9 mouse cellular contexts compared by ENCODE assay signal in the genomic region with DNA sequence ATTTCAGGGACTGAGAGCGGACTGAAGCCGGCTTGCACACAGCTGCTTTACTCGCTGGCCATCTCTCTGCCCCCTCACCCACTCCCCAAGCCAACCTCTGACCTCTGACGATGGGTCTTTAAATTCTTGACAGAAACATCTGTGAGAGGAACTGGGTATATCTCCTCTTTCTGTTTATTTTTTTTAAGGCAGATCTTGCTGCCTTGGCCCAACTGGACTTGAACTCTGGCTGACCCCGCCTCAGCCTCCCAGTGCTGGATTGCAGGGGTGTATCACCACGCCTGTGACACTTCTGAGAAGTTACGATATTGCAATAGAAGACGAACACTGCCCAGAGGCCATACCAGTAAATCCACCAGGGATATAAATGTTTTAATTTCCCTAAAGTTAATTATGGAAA. TPM values are rescaled to one million over a fixed set of nuclear protein-coding genes. Genes with fewer than 3 reads are reported as not detected.
DNase-seq lines count a peak whose midpoint lies in the region; ATAC-seq lines count a peak whose summit lies in the region.
"Had no signal": no experiment of that assay in that cellular context is flagged by ENCODE, and none has a peak within 500 bp of the region (broad histone marks: within the 10 kb centered on the region; RNA-seq: fewer than 3 reads in every experiment).

No protein-coding gene starts in this region.

- no peak overlapping the region for H3K9ac ChIP-seq in midbrain, embryonic 11.5 days (ENCODE audit: low read length)
- H3K9ac ChIP-seq in midbrain, embryonic 15.5 days, result no peak overlapping the region
- H3K9ac ChIP-seq: heart, embryonic 13.5 days; limb, embryonic 13.5 days had no signal

- no peak overlapping the region for H3K27ac ChIP-seq in midbrain, embryonic 11.5 days (ENCODE audit: low read depth, low read length)
- no peak overlapping the region for H3K27ac ChIP-seq in midbrain, embryonic 15.5 days
- H3K27ac ChIP-seq: heart, embryonic 13.5 days; limb, embryonic 13.5 days had no signal

- H3K4me2 ChIP-seq in midbrain, embryonic 11.5 days, result no peak overlapping the region
- H3K4me2 ChIP-seq in midbrain, embryonic 15.5 days, result no peak overlapping the region
- H3K4me2 ChIP-seq: limb, embryonic 13.5 days had no signal

- intact Hi-C loops in gastrocnemius, postnatal 14 days (cut with DNase I; ENCODE audit: low total_unique reads), result loop anchor here (10.0 kb wide), 1 partner anchor 85 kb away; no protein-coding TSS in a partner anchor
- intact Hi-C loops in left cerebral cortex, postnatal 4 days (cut with DNase I), result no loop called here

- no peak overlapping the region for H3K4me3 ChIP-seq in midbrain, embryonic 11.5 days (ENCODE audit: low read depth, low read length)
- no peak overlapping the region for H3K4me3 ChIP-seq in midbrain, embryonic 15.5 days
- H3K4me3 ChIP-seq: limb, embryonic 13.5 days had no signal

- no peaks in the 10 kb centered on the region for H3K9me3 ChIP-seq in midbrain, embryonic 11.5 days (ENCODE audit: control insufficient read depth, low read length)
- H3K9me3 ChIP-seq in midbrain, embryonic 15.5 days, result no peaks in the 10 kb centered on the region
- H3K9me3 ChIP-seq: heart, embryonic 13.5 days; limb, embryonic 13.5 days had no signal

- peak; percentile 78 for DNase-seq in midbrain, embryonic 11.5 days (ENCODE audit: low spot score, missing footprints)
- DNase-seq in gastrocnemius, postnatal 14 days, result peak; percentile 70
- DNase-seq in kidney, postnatal 36 days, result peak; percentile 31 to 40
- peak; percentile 32 for DNase-seq in yolk sac, embryonic 10.5 days (ENCODE audit: low spot score)
- DNase-seq in cerebellum, adult 8-10 months, result no peak
- no peak for DNase-seq in left cerebral cortex, postnatal 4 days

- WGBS in midbrain, embryonic 11.5 days, result 92% methylated on average over 8 of the region's 8 CpGs
- WGBS in midbrain, embryonic 15.5 days, result 92% methylated on average over 8 of the region's 8 CpGs

- no peaks in the 10 kb centered on the region for H3K4me1 ChIP-seq in midbrain, embryonic 11.5 days (ENCODE audit: control insufficient read depth, insufficient read depth, low read length)
- no peaks in the 10 kb centered on the region for H3K4me1 ChIP-seq in midbrain, embryonic 15.5 days
- H3K4me1 ChIP-seq: limb, embryonic 13.5 days had no signal

- H3K36me3 ChIP-seq in midbrain, embryonic 11.5 days (ENCODE audit: control insufficient read depth, insufficient read depth, low read length), result peaks cover 4% of the 10 kb centered on the region
- peaks cover 41% of the 10 kb centered on the region for H3K36me3 ChIP-seq in midbrain, embryonic 15.5 days (replicated peaks)

- H3K27me3 ChIP-seq in midbrain, embryonic 11.5 days (ENCODE audit: control insufficient read depth, insufficient read depth, low read length), result no peaks in the 10 kb centered on the region
- no peaks in the 10 kb centered on the region for H3K27me3 ChIP-seq in midbrain, embryonic 15.5 days (replicated peaks)
- H3K27me3 ChIP-seq: heart, embryonic 13.5 days; limb, embryonic 13.5 days had no signal

- no peak for ATAC-seq in midbrain, embryonic 11.5 days (ENCODE audit: low FRiP score)
- ATAC-seq in midbrain, embryonic 15.5 days (replicated peaks), result no peak

RNA-seq across cellular contexts. Expression of a gene that starts 15.4 kb away (rescaled TPM):
- 28.2 and 32.2 TPM in 2 replicates for polyA plus RNA-seq in midbrain, embryonic 11.5 days (2014; fragmentation: Nextera tagmentation; extraction: Ambion mirVana)
- polyA plus RNA-seq in midbrain, embryonic 15.5 days (2015; fragmentation: Nextera tagmentation; extraction: Ambion mirVana), result 88.1 and 88.6 TPM in 2 replicates
- total RNA-seq in gastrocnemius, postnatal 14 days (2021), result 1 to 10 TPM; 3.0 to 4.3 TPM
- 100 to 1,000 TPM; 180 to 196 TPM for total RNA-seq in left cerebral cortex, postnatal 4 days (2021)

RNA-seq across cellular contexts. Expression of a gene that starts 27.9 kb away (rescaled TPM):
- 31.6 and 32.9 TPM in 2 replicates for polyA plus RNA-seq in midbrain, embryonic 11.5 days (2014; fragmentation: Nextera tagmentation; extraction: Ambion mirVana)
- polyA plus RNA-seq in midbrain, embryonic 15.5 days (2015; fragmentation: Nextera tagmentation; extraction: Ambion mirVana), result 20.2 and 22.0 TPM in 2 replicates
- total RNA-seq in gastrocnemius, postnatal 14 days (2021), result 10 to 100 TPM; 19.3 to 22.0 TPM
- 10 to 100 TPM; 22.5 to 25.5 TPM for total RNA-seq in left cerebral cortex, postnatal 4 days (2021)

Comparison
In these comparisons a context has a peak if more than half of its experiments do, and no peak if none do; other contexts are left out.
1. DNase-seq: peak in midbrain, embryonic 11.5 days (single experiment), gastrocnemius, postnatal 14 days (single experiment), kidney, postnatal 36 days (2 of 2) and yolk sac, embryonic 10.5 days (single experiment); none in cerebellum, adult 8-10 months (single experiment) and left cerebral cortex, postnatal 4 days (single experiment).
2. RNA of a gene that starts 15.4 kb away (total RNA-seq): 180 to 196 TPM in left cerebral cortex, postnatal 4 days; 3.0 to 4.3 TPM in gastrocnemius, postnatal 14 days; every median in the first group is over 10 times any median in the second.